Mouse (Mus musculus) liver, embryonic 12.5 days (tissue): ENCODE data around the gene Barx1. TPM values are rescaled to one million over a fixed set of nuclear protein-coding genes. Genes with fewer than 3 reads are reported as not detected.

ENCODE experiments used
- ATAC-seq: fragments of 200-750 bp; cut with Nextera tagmentation; 2 replicates; pipeline ENCODE4 v1.8.0; 2017; ENCODE audit warnings: moderate number of reproducible peaks, mild to moderate bottlenecking, moderate library complexity
- H3K27ac ChIP-seq: fragments of 300-500 bp; sonication (generic); 2 replicates; pipeline ENCODE4 v1.5.1; 2016; ENCODE audit warnings: mild to moderate bottlenecking
- H3K27me3 ChIP-seq: fragments of 300-500 bp; sonication (generic); replicated peaks from 2 replicates; pipeline ENCODE4 v1.6.1; 2016; ENCODE audit warnings: mild to moderate bottlenecking, moderate library complexity
- H3K36me3 ChIP-seq: fragments of 300-500 bp; sonication (generic); 2 replicates; pipeline ENCODE4 v1.6.1; 2016; ENCODE audit warnings: mild to moderate bottlenecking, moderate library complexity
- H3K4me1 ChIP-seq: fragments of 300-500 bp; sonication (generic); 2 replicates; pipeline ENCODE4 v1.6.1; 2016
- H3K4me2 ChIP-seq: fragments of 300-500 bp; sonication (generic); 2 replicates; pipeline ENCODE4 v1.6.1; 2016; ENCODE audit warnings: mild to moderate bottlenecking, moderate library complexity
- H3K4me3 ChIP-seq: fragments of 300-500 bp; sonication (generic); 2 replicates; pipeline ENCODE4 v1.5.1; 2016; ENCODE audit warnings: mild to moderate bottlenecking, moderate library complexity
- H3K9ac ChIP-seq: fragments of 300-500 bp; sonication (generic); 2 replicates; pipeline ENCODE4 v1.6.1; 2016; ENCODE audit warnings: mild to moderate bottlenecking, moderate library complexity
- H3K9me3 ChIP-seq: fragments of 300-500 bp; sonication (generic); replicated peaks from 2 replicates; pipeline ENCODE4 v1.6.1; 2016; ENCODE audit warnings: mild to moderate bottlenecking, moderate library complexity
- WGBS: fragments of 180-500 bp; shearing (Covaris S2); methylation state at CpG from one replicate; pipeline ENCODE4 v1.1.7; 2016; ENCODE audit not compliant: insufficient replicate concordance; 5-methylcytosine and 5-hydroxymethylcytosine counted together
- polyA plus RNA-seq: library from polyadenylated mRNA; unstranded; fragments of >200 nt; fragmentation: Nextera tagmentation; extraction: Ambion mirVana; gene quantifications from 2 replicates; pipeline ENCODE4 v1.2.1, GENCODE M21; 2016

The Barx1 gene
- polyA plus RNA-seq, 1 experiment from 2014 or later = 7.8 TPM

DNA sequence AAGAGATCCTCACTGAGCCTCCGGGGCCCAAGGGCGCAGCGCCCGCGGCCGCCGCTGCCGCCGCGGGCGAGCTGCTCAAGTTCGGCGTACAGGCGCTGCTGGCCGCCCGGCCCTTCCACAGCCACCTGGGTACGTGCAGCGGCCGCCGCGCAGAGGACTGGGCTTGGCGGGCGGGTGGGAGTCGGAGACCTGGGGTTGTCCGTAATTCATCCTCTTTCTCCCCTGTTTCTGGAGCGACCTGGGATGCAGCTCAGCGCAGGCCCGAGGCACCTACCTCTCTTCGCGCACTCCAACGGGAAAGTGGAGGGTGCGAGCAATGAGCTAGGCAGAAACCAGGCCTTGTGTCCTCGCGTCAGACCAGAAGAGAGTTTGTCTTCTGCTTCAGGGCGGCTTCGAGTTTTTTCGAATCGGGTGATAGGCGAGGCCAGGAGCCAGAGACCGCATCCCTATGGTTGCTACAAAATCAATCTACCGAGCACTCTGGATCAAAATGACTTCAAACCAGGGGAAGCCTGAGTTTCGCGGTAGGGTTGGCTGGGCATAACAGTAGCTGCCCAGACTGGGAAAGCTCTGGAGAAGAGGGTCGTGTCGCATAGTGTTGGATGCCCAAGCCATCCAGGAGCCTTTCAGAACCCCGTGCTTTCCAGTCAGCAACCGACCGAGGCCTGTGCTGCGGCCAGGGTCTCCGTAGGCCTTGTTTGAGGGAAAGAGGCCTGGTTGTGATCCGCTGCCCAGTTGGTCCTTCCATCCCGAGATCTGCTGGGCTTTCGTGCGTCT lies 601 bp downstream of the Barx1 start:
- Histone ChIP-seq H3K9me3 (no peaks in the 10 kb centered on the region), H3K27me3 (peaks cover 100% of the 10 kb centered on the region), H3K27ac (no peak overlapping the region), H3K4me3 (peak overlapping the region; percentile 38), H3K4me2 (peak overlapping the region; percentile 55), H3K4me1 (peaks cover under 1% of the 10 kb centered on the region), H3K9ac (no peak overlapping the region), H3K36me3 (no peaks in the 10 kb centered on the region)
- no peak for ATAC-seq
- WGBS = 3% methylated on average over 54 of the region's 54 CpGs

GRCm38 (mm10) chr13:48663988-48664339 lies 1.2 kb downstream of the Barx1 start:
- H3K4me2 ChIP-seq = no peak overlapping the region

GRCm38 (mm10) chr13:48664916-48665655 lies 2.3 kb downstream of the Barx1 start:
- 5% methylated on average over 39 of the region's 39 CpGs for WGBS
- H3K4me2 ChIP-seq = no peak overlapping the region; the same call in 1 of the 2 replicates
- ATAC-seq = no peak
- no peaks in the 10 kb centered on the region for H3K36me3 ChIP-seq
- H3K9ac ChIP-seq = no peak overlapping the region
- no peak overlapping the region for H3K4me3 ChIP-seq
- H3K27ac ChIP-seq = no peak overlapping the region
- H3K27me3 ChIP-seq = peaks cover 100% of the 10 kb centered on the region
- peaks cover 12% of the 10 kb centered on the region for H3K4me1 ChIP-seq
- H3K9me3 ChIP-seq = no peaks in the 10 kb centered on the region

More at GRCm38 (mm10) chr13:48663988-48664339, 1.2 kb downstream of the Barx1 start:
- Histone ChIP-seq H3K9ac (no peak overlapping the region), H3K4me1 (peaks cover 6% of the 10 kb centered on the region), H3K27me3 (peaks cover 100% of the 10 kb centered on the region), H3K4me3 (no peak overlapping the region), H3K36me3 (no peaks in the 10 kb centered on the region), H3K9me3 (no peaks in the 10 kb centered on the region), H3K27ac (no peak overlapping the region)
- WGBS = 12% methylated on average over 7 of the region's 7 CpGs
- ATAC-seq = no peak

DNA sequence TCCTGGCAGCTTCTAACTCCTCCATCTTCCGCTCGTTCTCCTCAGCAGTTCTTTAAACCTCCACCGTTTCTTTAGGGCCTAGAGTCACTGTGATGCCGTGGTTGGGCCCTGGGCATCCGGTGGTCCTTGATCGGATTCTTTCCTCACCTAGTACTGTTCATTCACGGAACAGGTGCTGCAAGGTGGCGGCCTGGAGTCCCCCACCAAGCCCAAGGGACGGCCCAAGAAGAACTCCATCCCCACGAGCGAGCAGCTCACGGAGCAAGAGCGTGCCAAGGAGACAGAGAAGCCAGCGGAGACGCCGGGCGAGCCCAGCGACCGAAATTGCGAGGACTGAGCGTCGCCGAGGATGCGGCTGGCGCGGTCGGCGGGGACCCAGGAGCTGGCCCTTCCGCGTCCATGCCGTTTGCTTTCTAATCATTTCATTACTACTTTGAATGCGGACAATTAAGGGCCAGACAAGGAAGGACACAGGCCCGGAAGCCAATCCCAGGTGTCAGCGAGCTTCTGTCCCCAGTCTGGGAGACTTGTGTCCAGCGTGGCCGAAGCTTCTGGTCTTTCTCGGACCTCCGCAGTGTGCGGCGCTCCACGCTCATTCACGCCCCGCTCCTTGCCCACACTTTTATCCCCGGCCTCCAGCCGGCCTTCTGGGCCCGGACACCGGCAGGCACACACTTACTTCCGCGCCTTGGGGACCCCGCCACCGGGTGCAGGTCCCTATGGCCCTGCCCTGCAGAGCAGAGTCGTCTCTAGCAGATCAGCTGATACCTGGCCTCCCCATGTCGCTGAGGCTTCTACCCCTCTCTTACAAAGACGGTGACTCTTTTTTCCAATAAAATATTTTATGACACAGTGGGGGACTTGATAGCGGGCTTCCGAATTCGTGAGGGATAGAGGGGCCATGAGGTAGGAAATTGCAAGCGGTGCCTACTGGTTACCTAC lies 3.1 kb downstream of the Barx1 start:
- no peaks in the 10 kb centered on the region for H3K9me3 ChIP-seq
- peaks cover 12% of the 10 kb centered on the region for H3K4me1 ChIP-seq
- peaks cover 100% of the 10 kb centered on the region for H3K27me3 ChIP-seq
- no peak for ATAC-seq
- H3K9ac ChIP-seq = no peak overlapping the region
- H3K36me3 ChIP-seq = no peaks in the 10 kb centered on the region
- no peak overlapping the region for H3K27ac ChIP-seq
- WGBS = 5% methylated on average over 58 of the region's 58 CpGs
- no peak overlapping the region for H3K4me3 ChIP-seq
- no peak overlapping the region for H3K4me2 ChIP-seq

DNA sequence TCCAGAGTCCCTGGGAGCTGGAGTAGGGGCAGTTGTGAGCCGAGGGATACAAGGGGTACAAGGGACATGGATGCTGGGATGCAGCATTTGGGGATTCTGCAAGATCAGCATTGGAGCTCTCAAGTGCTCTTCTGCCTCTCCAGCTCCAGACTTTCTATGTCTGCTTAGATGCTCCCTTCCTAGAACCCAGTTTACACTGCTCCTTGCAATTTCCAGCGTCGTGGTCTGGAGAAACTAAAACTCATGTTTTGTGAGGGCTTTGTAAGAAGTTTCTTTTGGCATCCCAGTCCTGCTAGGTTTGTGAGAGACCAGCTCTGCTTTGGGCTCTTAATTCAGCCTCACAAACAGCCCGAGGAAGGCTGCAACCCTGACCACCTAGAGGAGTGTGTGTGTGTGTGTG lies 4.7 kb downstream of the Barx1 start:
- no peak for ATAC-seq

DNA sequence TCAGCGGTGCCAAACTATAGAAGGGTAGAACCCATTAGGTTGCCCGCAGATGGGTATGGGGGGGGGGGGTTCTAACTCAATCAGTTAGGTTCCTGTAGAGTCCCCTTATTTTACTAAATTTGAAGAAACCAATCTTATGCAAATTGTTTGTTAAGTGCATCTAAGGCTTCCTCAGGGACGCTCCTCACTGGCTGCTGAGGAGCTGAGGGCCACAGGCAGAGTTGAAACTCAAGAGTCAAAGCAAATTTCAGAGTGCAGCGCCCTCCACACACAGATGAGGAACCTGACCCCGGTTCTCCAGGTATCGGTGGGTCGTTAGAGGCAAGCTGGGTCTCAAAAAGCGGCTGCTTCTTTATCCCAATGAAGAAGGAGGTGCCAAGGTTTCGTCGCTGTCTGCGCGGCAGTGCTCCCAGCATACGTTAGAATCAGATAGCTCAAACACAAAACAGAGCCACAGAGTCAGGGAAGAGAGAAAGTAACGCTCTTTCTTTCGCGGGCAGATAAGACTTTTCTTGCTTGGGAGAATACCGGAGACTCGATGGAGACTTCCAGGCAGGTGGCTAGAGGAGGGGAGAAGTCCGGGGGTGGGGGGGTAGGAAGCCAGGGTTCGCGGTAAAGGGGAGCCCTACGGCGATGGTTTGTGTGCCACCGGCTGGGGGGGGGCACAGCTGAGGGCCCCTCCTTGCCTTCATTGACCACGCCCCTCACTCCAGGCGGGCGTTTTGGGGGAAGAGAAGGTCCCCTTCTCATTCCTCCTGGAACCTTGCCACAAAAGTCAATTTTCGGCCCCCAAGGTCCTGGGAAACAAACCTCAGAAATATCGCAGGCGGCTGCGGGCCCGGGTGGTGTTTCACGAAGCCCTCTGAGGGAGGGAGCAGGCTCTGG lies 5.5 kb downstream of the Barx1 start:
- no peaks in the 10 kb centered on the region for H3K36me3 ChIP-seq
- H3K9me3 ChIP-seq = no peaks in the 10 kb centered on the region
- H3K4me3 ChIP-seq = peak overlapping the region; percentile 12
- peaks cover 16% of the 10 kb centered on the region; the same call in 1 of the 2 replicates for H3K4me1 ChIP-seq
- no peak for ATAC-seq
- H3K27ac ChIP-seq = no peak overlapping the region
- H3K27me3 ChIP-seq = peaks cover 99% of the 10 kb centered on the region
- 2% methylated on average over 33 of the region's 33 CpGs for WGBS
- no peak overlapping the region for H3K9ac ChIP-seq
- peak overlapping the region; percentile 38 for H3K4me2 ChIP-seq

More for the DNA sequence above, 4.7 kb downstream of the Barx1 start:
- 8% methylated on average over 4 of the region's 4 CpGs for WGBS
- H3K4me3 ChIP-seq = no peak overlapping the region
- peaks cover 99% of the 10 kb centered on the region for H3K27me3 ChIP-seq
- no peak overlapping the region for H3K27ac ChIP-seq
- H3K9me3 ChIP-seq = no peaks in the 10 kb centered on the region
- peaks cover 13% of the 10 kb centered on the region for H3K4me1 ChIP-seq
- H3K36me3 ChIP-seq = no peaks in the 10 kb centered on the region
- H3K4me2 ChIP-seq = no peak overlapping the region
- no peak overlapping the region for H3K9ac ChIP-seq

DNA sequence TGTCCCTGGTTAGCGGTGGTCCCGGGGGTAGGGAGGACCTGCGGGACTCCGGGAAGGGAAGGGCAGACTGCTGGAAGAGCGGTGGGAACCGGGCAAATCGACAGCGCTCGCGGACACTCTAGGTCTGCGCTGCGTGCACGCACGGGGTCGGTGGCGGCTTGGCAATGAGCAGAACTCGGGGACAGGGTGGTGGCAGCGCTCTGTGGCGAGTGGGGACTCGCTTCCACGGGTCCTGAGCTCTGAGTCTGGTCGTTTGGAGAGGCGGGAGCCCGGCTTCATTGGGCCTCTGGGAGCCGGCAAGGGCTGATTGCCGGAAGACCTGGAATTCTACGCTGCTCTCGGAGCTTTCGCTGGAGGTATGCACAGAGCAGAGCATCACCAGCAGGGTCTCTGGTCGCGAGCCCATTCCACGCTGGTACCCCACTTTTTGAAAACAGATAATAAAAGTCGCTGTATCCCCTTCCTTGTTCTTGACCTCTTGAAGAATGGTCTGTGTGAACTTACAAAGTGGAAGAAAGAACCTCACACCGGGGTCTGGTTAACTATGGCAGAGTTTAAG lies 6.3 kb downstream of the Barx1 start:
- ATAC-seq = no peak
- Histone ChIP-seq H3K9ac (no peak overlapping the region), H3K4me1 (peaks cover 16% of the 10 kb centered on the region; the same call in 1 of the 2 replicates), H3K4me3 (peak overlapping the region; percentile 12), H3K4me2 (peak overlapping the region; percentile 38), H3K27me3 (peaks cover 99% of the 10 kb centered on the region), H3K9me3 (no peaks in the 10 kb centered on the region), H3K36me3 (no peaks in the 10 kb centered on the region), H3K27ac (no peak overlapping the region)
- WGBS = 2% methylated on average over 34 of the region's 34 CpGs

GRCm38 (mm10) chr13:48672312-48672840 lies 9.6 kb downstream of the Barx1 start:
- WGBS = 4% methylated on average over 24 of the region's 24 CpGs
- H3K4me3 ChIP-seq = no peak overlapping the region
- peaks cover 95% of the 10 kb centered on the region for H3K27me3 ChIP-seq
- no peak overlapping the region for H3K9ac ChIP-seq
- H3K36me3 ChIP-seq = no peaks in the 10 kb centered on the region
- no peak overlapping the region for H3K27ac ChIP-seq
- ATAC-seq = no peak
- no peak overlapping the region for H3K4me2 ChIP-seq
- H3K4me1 ChIP-seq = peaks cover 16% of the 10 kb centered on the region; the same call in 1 of the 2 replicates
- no peaks in the 10 kb centered on the region for H3K9me3 ChIP-seq

- WGBS = 62% methylated on average over 5 of the region's 5 CpGs
- Histone ChIP-seq H3K27me3 (peaks cover 91% of the 10 kb centered on the region), H3K27ac (no peak overlapping the region), H3K4me1 (peaks cover 4% of the 10 kb centered on the region; the same call in 1 of the 2 replicates), H3K9me3 (no peaks in the 10 kb centered on the region), H3K4me2 (no peak overlapping the region), H3K36me3 (no peaks in the 10 kb centered on the region), H3K9ac (no peak overlapping the region), H3K4me3 (no peak overlapping the region)
- no peak for ATAC-seq
Measured at GRCm38 (mm10) chr13:48674609-48675008, 11.8 kb downstream of the Barx1 start.

DNA sequence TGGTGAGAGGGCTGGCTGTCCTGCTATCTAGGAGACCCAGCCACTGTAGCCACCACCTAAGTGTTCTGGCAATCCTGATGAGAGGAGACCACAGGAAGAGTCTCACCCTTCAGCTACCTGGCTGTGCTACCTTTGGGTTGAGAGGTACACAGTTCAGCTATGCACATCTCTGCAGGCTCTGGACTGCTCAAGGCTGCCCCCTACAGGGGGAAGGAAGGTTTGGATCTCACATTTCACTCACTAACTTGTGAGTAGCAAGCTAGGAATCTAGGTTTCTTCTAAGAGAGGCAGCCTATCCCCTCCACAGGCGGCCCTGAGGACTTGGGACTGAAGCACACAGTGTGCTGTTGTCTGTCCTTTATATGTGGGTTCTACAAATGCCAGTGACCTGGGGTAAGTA lies 16.6 kb downstream of the Barx1 start:
- H3K9me3 ChIP-seq = no peaks in the 10 kb centered on the region
- no peak overlapping the region for H3K9ac ChIP-seq
- WGBS = 14% methylated on average over 1 of the region's 1 CpGs
- ATAC-seq = no peak
- H3K4me3 ChIP-seq = no peak overlapping the region
- no peak overlapping the region for H3K27ac ChIP-seq
- no peak overlapping the region for H3K4me2 ChIP-seq
- no peaks in the 10 kb centered on the region for H3K4me1 ChIP-seq
- H3K27me3 ChIP-seq = peaks cover 69% of the 10 kb centered on the region
- H3K36me3 ChIP-seq = no peaks in the 10 kb centered on the region
